In the genomic region with DNA sequence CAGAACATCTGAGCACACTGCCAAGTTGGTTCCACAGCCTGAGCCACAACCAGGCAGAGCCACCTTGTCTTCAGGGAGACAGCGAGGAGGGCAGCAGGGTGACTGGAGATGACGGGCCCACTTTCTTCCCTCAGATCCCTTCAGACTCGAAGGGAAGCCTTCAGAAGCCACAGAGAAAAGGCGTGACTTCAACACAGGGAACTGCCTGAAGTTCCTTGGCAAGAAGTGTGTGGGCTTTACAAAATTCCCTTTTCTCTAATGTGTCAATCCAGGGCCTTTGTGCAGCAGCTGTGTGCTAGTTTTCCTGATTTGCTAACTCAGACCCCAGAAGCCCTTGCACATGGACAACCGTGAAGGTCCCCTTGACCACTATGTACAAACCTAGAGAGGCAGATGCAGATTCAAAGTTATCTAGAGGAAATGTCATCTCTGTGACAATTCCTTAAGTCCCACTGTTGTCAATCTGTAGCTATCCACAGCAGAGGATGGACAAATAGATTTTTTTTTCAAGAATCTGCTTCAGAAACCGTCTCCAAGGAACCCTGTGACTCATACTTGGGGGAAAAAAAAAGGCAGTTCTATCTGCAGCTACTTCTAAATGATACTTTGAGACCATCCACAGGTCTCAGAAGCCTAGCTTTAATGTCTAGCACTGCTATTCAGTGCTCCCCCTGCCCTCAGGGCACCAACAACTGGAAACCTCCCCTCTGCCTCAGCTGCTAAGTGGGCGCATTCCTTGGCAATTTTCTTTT, we compare ENCODE assay signal across 15 mouse cellular contexts. TPM values are rescaled to one million over a fixed set of nuclear protein-coding genes. Genes with fewer than 3 reads are reported as not detected.
DNase-seq lines count a peak whose midpoint lies in the region; ATAC-seq and TF ChIP-seq lines count a peak whose summit lies in the region.
"Had no signal": no experiment of that assay in that cellular context is flagged by ENCODE, and none has a peak within 500 bp of the region (broad histone marks: within the 10 kb centered on the region; RNA-seq: fewer than 3 reads in every experiment).

No protein-coding gene starts in this region.

- H3K4me3 ChIP-seq in forebrain, embryonic 15.5 days, result no peak overlapping the region
- H3K4me3 ChIP-seq in forebrain, embryonic 10.5 days, result no peak overlapping the region
- H3K4me3 ChIP-seq in kidney, postnatal 0 days (replicated peaks; ENCODE audit: low read depth, low read length), result no peak overlapping the region
- H3K4me3 ChIP-seq in kidney, embryonic 16.5 days (ENCODE audit: low read length), result no peak overlapping the region
- no peak overlapping the region for H3K4me3 ChIP-seq in hindbrain, embryonic 16.5 days (ENCODE audit: low read length)
- no peak overlapping the region for H3K4me3 ChIP-seq in lung, postnatal 0 days (ENCODE audit: low read depth, low read length)
- H3K4me3 ChIP-seq: heart, embryonic 15.5 days; liver, embryonic 13.5 days had no signal

- no peaks in the 10 kb centered on the region for H3K9me3 ChIP-seq in forebrain, embryonic 15.5 days
- H3K9me3 ChIP-seq in forebrain, embryonic 10.5 days, result no peaks in the 10 kb centered on the region
- H3K9me3 ChIP-seq in kidney, postnatal 0 days (replicated peaks; ENCODE audit: low read length), result no peaks in the 10 kb centered on the region
- no peaks in the 10 kb centered on the region for H3K9me3 ChIP-seq in kidney, embryonic 16.5 days (ENCODE audit: low read length)
- no peaks in the 10 kb centered on the region for H3K9me3 ChIP-seq in hindbrain, embryonic 16.5 days (ENCODE audit: control insufficient read depth, low read length)
- H3K9me3 ChIP-seq in lung, postnatal 0 days (ENCODE audit: low read length), result no peaks in the 10 kb centered on the region
- H3K9me3 ChIP-seq: heart, embryonic 15.5 days; liver, embryonic 13.5 days had no signal

- no peak overlapping the region for H3K9ac ChIP-seq in forebrain, embryonic 15.5 days (replicated peaks)
- 0 out of 2 replicates have a peak overlapping the region, but pooled peaks have one; percentile 14 for H3K9ac ChIP-seq in kidney, postnatal 0 days (ENCODE audit: low read depth, low read length)
- no peak overlapping the region for H3K9ac ChIP-seq in kidney, embryonic 16.5 days (replicated peaks; ENCODE audit: low read length)
- H3K9ac ChIP-seq in hindbrain, embryonic 16.5 days (ENCODE audit: low read depth, low read length), result no peak overlapping the region
- no peak overlapping the region for H3K9ac ChIP-seq in lung, postnatal 0 days (replicated peaks; ENCODE audit: low read depth)
- H3K9ac ChIP-seq: heart, embryonic 15.5 days; liver, embryonic 13.5 days had no signal

- H3K36me3 ChIP-seq in forebrain, embryonic 15.5 days, result peaks cover 14% of the 10 kb centered on the region; the same call in 1 of the 2 replicates
- H3K36me3 ChIP-seq in forebrain, embryonic 10.5 days (replicated peaks), result peaks cover 50% of the 10 kb centered on the region
- H3K36me3 ChIP-seq in kidney, postnatal 0 days (ENCODE audit: insufficient read depth, low read length), result peaks cover 4% of the 10 kb centered on the region; the same call in 1 of the 2 replicates
- peaks cover 2% of the 10 kb centered on the region; the same call in 1 of the 2 replicates for H3K36me3 ChIP-seq in kidney, embryonic 16.5 days (ENCODE audit: insufficient read depth, low read length)
- 0 out of 2 replicates have a peak, but pooled peaks cover 7% of the 10 kb centered on the region for H3K36me3 ChIP-seq in hindbrain, embryonic 16.5 days (ENCODE audit: control insufficient read depth, insufficient read depth, low read length)
- no peaks in the 10 kb centered on the region for H3K36me3 ChIP-seq in lung, postnatal 0 days (ENCODE audit: insufficient read depth, low read length)

- ATAC-seq in forebrain, embryonic 15.5 days (replicated peaks), result no peak
- no peak for ATAC-seq in kidney, postnatal 0 days (replicated peaks; ENCODE audit: low FRiP score, low read depth)
- ATAC-seq in kidney, embryonic 16.5 days (ENCODE audit: low FRiP score, low TSS enrichment), result no peak
- ATAC-seq in hindbrain, embryonic 16.5 days, result 0 out of 2 replicates have a peak, but pooled peaks have one; percentile 31
- no peak for ATAC-seq in lung, postnatal 0 days

- H3K4me1 ChIP-seq in forebrain, embryonic 15.5 days, result peaks cover 5% of the 10 kb centered on the region; the same call in 1 of the 2 replicates
- peaks cover 40% of the 10 kb centered on the region for H3K4me1 ChIP-seq in forebrain, embryonic 10.5 days
- H3K4me1 ChIP-seq in kidney, postnatal 0 days (replicated peaks; ENCODE audit: insufficient read depth, low read length), result peaks cover 32% of the 10 kb centered on the region
- H3K4me1 ChIP-seq in kidney, embryonic 16.5 days (ENCODE audit: insufficient read depth, low read length), result peaks cover 46% of the 10 kb centered on the region
- H3K4me1 ChIP-seq in hindbrain, embryonic 16.5 days (ENCODE audit: control insufficient read depth, insufficient read depth, low read depth, low read length), result peaks cover 2% of the 10 kb centered on the region; the same call in 1 of the 2 replicates
- peaks cover 24% of the 10 kb centered on the region for H3K4me1 ChIP-seq in lung, postnatal 0 days (ENCODE audit: insufficient read depth, low read depth, low read length)

- no peak for TF ChIP-seq CTCF in kidney, postnatal 0 days (IDR thresholded peaks at IDR 0.05; ENCODE audit: low read depth)
- no peak for TF ChIP-seq CTCF in lung, postnatal 0 days (IDR thresholded peaks at IDR 0.05)

- no peak for DNase-seq in forebrain, embryonic 10.5 days (ENCODE audit: extremely low spot score, low spot score)
- DNase-seq in kidney, postnatal 0 days (ENCODE audit: low spot score), result no peak
- DNase-seq in NIH3T3 (ENCODE audit: low read depth), result peak; percentile 53
- DNase-seq in lung, postnatal 0 days (ENCODE audit: low spot score), result no peak
- no peak for DNase-seq in urinary bladder, postnatal 25 days (ENCODE audit: low spot score)
- DNase-seq: cerebellum, adult 18-20 months; kidney, postnatal 14 days; layer of hippocampus, adult 9-11 months; liver, embryonic 13.5 days; right cerebral cortex, postnatal 14 days; thymus, postnatal 36 days had no signal

- no peak for TF ChIP-seq EP300 in lung, postnatal 0 days (IDR thresholded peaks at IDR 0.05)

- H3K27ac ChIP-seq in forebrain, embryonic 15.5 days (replicated peaks), result peak overlapping the region; percentile 3; the same call in 1 of the 2 replicates
- H3K27ac ChIP-seq in forebrain, embryonic 10.5 days, result no peak overlapping the region
- no peak overlapping the region for H3K27ac ChIP-seq in kidney, postnatal 0 days
- no peak overlapping the region for H3K27ac ChIP-seq in kidney, embryonic 16.5 days (ENCODE audit: low read length)
- H3K27ac ChIP-seq in hindbrain, embryonic 16.5 days (ENCODE audit: low read depth, low read length), result peak overlapping the region; percentile 41; the same call in 1 of the 2 replicates
- H3K27ac ChIP-seq in lung, postnatal 0 days (ENCODE audit: low read length), result no peak overlapping the region
- H3K27ac ChIP-seq: liver, embryonic 13.5 days had no signal

- 74% methylated on average over 7 of the region's 7 CpGs for WGBS in forebrain, embryonic 15.5 days
- WGBS in forebrain, embryonic 10.5 days, result 88% methylated on average over 7 of the region's 7 CpGs
- 72% methylated on average over 7 of the region's 7 CpGs for WGBS in kidney, postnatal 0 days
- 76% methylated on average over 7 of the region's 7 CpGs for WGBS in kidney, embryonic 16.5 days
- 69% methylated on average over 7 of the region's 7 CpGs for WGBS in hindbrain, embryonic 16.5 days
- 78% methylated on average over 7 of the region's 7 CpGs for WGBS in lung, postnatal 0 days

- H3K27me3 ChIP-seq in forebrain, embryonic 15.5 days, result no peaks in the 10 kb centered on the region
- H3K27me3 ChIP-seq in forebrain, embryonic 10.5 days (ENCODE audit: poor library complexity, severe bottlenecking), result no peaks in the 10 kb centered on the region
- H3K27me3 ChIP-seq in kidney, postnatal 0 days (ENCODE audit: insufficient read depth, low read length), result no peaks in the 10 kb centered on the region
- H3K27me3 ChIP-seq in kidney, embryonic 16.5 days (ENCODE audit: insufficient read depth, low read length), result no peaks in the 10 kb centered on the region
- H3K27me3 ChIP-seq in hindbrain, embryonic 16.5 days (replicated peaks; ENCODE audit: control insufficient read depth, insufficient read depth, low read length), result no peaks in the 10 kb centered on the region
- no peaks in the 10 kb centered on the region for H3K27me3 ChIP-seq in lung, postnatal 0 days (replicated peaks; ENCODE audit: insufficient read depth, low read length)
- H3K27me3 ChIP-seq: heart, embryonic 15.5 days; liver, embryonic 13.5 days had no signal

- no peak overlapping the region for H3K4me2 ChIP-seq in forebrain, embryonic 15.5 days (replicated peaks)
- H3K4me2 ChIP-seq in kidney, postnatal 0 days (ENCODE audit: low read length), result no peak overlapping the region
- H3K4me2 ChIP-seq in kidney, embryonic 16.5 days (replicated peaks; ENCODE audit: low read depth, low read length), result no peak overlapping the region
- no peak overlapping the region for H3K4me2 ChIP-seq in hindbrain, embryonic 16.5 days (ENCODE audit: low read length)
- H3K4me2 ChIP-seq in lung, postnatal 0 days (replicated peaks; ENCODE audit: low read depth, low read length), result no peak overlapping the region
- H3K4me2 ChIP-seq: heart, embryonic 15.5 days; liver, embryonic 13.5 days had no signal

RNA-seq across cellular contexts. Expression of a gene that starts 25.0 kb away (rescaled TPM):
- 60.7 and 67.7 TPM in 2 replicates for polyA plus RNA-seq in forebrain, embryonic 15.5 days (2015; fragmentation: Nextera tagmentation; extraction: Ambion mirVana)
- 61.7 and 64.0 TPM in 2 replicates for polyA plus RNA-seq in forebrain, embryonic 10.5 days (2016; fragmentation: Nextera tagmentation; extraction: Ambion mirVana)
- polyA plus RNA-seq in kidney, postnatal 0 days (2015; fragmentation: Nextera tagmentation; extraction: Ambion mirVana), result 4.9 and 6.3 TPM in 2 replicates
- 8.7 and 10.8 TPM in 2 replicates for polyA plus RNA-seq in kidney, embryonic 16.5 days (2015; fragmentation: Nextera tagmentation; extraction: Ambion mirVana)
- polyA plus RNA-seq in hindbrain, embryonic 16.5 days (2015; fragmentation: Nextera tagmentation; extraction: Ambion mirVana), result 10.5 and 18.5 TPM in 2 replicates
- polyA plus RNA-seq in lung, postnatal 0 days (2015; fragmentation: Nextera tagmentation; extraction: Ambion mirVana), result 1.3 and 1.5 TPM in 2 replicates

RNA-seq across cellular contexts. Expression of a gene that starts 49.5 kb away (rescaled TPM):
- polyA plus RNA-seq in forebrain, embryonic 15.5 days (2015; fragmentation: Nextera tagmentation; extraction: Ambion mirVana), result 52.8 and 57.7 TPM in 2 replicates
- polyA plus RNA-seq in forebrain, embryonic 10.5 days (2016; fragmentation: Nextera tagmentation; extraction: Ambion mirVana), result 38.2 and 41.4 TPM in 2 replicates
- 32.9 and 35.5 TPM in 2 replicates for polyA plus RNA-seq in kidney, postnatal 0 days (2015; fragmentation: Nextera tagmentation; extraction: Ambion mirVana)
- 40.6 and 44.9 TPM in 2 replicates for polyA plus RNA-seq in kidney, embryonic 16.5 days (2015; fragmentation: Nextera tagmentation; extraction: Ambion mirVana)
- 40.5 and 43.2 TPM in 2 replicates for polyA plus RNA-seq in hindbrain, embryonic 16.5 days (2015; fragmentation: Nextera tagmentation; extraction: Ambion mirVana)
- polyA plus RNA-seq in lung, postnatal 0 days (2015; fragmentation: Nextera tagmentation; extraction: Ambion mirVana), result 29.8 and 35.9 TPM in 2 replicates

RNA-seq across cellular contexts. Expression of a gene that starts 51.2 kb away (rescaled TPM):
- 69.2 and 69.5 TPM in 2 replicates for polyA plus RNA-seq in forebrain, embryonic 15.5 days (2015; fragmentation: Nextera tagmentation; extraction: Ambion mirVana)
- 106 and 107 TPM in 2 replicates for polyA plus RNA-seq in forebrain, embryonic 10.5 days (2016; fragmentation: Nextera tagmentation; extraction: Ambion mirVana)
- 47.3 and 55.8 TPM in 2 replicates for polyA plus RNA-seq in kidney, postnatal 0 days (2015; fragmentation: Nextera tagmentation; extraction: Ambion mirVana)
- 81.4 and 88.0 TPM in 2 replicates for polyA plus RNA-seq in kidney, embryonic 16.5 days (2015; fragmentation: Nextera tagmentation; extraction: Ambion mirVana)
- 60.6 and 66.9 TPM in 2 replicates for polyA plus RNA-seq in hindbrain, embryonic 16.5 days (2015; fragmentation: Nextera tagmentation; extraction: Ambion mirVana)
- 16.6 and 17.7 TPM in 2 replicates for polyA plus RNA-seq in lung, postnatal 0 days (2015; fragmentation: Nextera tagmentation; extraction: Ambion mirVana)

Comparison
In these comparisons a context has a peak if more than half of its experiments do, and no peak if none do; other contexts are left out.
1. H3K27ac ChIP-seq: peak in forebrain, embryonic 15.5 days (single experiment) and hindbrain, embryonic 16.5 days (single experiment); none in forebrain, embryonic 10.5 days (single experiment), kidney, postnatal 0 days (single experiment), kidney, embryonic 16.5 days (single experiment) and lung, postnatal 0 days (single experiment).